Mouse (Mus musculus) heart, embryonic 14.5 days (tissue): ENCODE results near the gene Snrpc. TPM values are rescaled to one million over a fixed set of nuclear protein-coding genes. Genes with fewer than 3 reads are reported as not detected.

Source experiments
- ATAC-seq: fragments of 200-750 bp; cut with Nextera tagmentation; 2 replicates; pipeline ENCODE4 v1.8.0; 2017; ENCODE audit warnings: low read depth, moderate TSS enrichment; ENCODE audit not compliant: insufficient number of reproducible peaks, insufficient read depth, low FRiP score
- H3K27ac ChIP-seq, 2 experiments: fragments of 200-500 bp in 1 of 2; fragments of 300-500 bp in 1 of 2; sonication (generic) in 1 of 2; replicated peaks in 1 of 2; 2 replicates each; pipeline ENCODE4 v1.5.1; 2012 to 2014; ENCODE audit warnings: low read depth in 2 of 2, low read length in 2 of 2, control low read depth in 1 of 2, mild to moderate bottlenecking in 1 of 2, mixed read lengths in 1 of 2; ENCODE audit not compliant: control insufficient read depth in 1 of 2, insufficient read depth in 1 of 2
- H3K27me3 ChIP-seq: fragments of 300-500 bp; sonication (generic); 2 replicates; pipeline ENCODE4 v1.6.1; 2014; ENCODE audit warnings: mild to moderate bottlenecking, low read length, control low read depth; ENCODE audit not compliant: control insufficient read depth, insufficient read depth
- H3K36me3 ChIP-seq: fragments of 300-500 bp; sonication (generic); 2 replicates; pipeline ENCODE4 v1.6.1; 2014; ENCODE audit warnings: mild to moderate bottlenecking, control low read depth, low read length, mixed read lengths; ENCODE audit not compliant: control insufficient read depth, insufficient read depth
- H3K4me1 ChIP-seq, 2 experiments: fragments of 200-500 bp in 1 of 2; fragments of 300-500 bp in 1 of 2; sonication (generic) in 1 of 2; 2 replicates each; pipeline ENCODE4 v1.6.1; 2012 to 2014; ENCODE audit warnings: low read length in 2 of 2, control low read depth in 1 of 2, mixed read lengths in 1 of 2; ENCODE audit not compliant: control insufficient read depth in 2 of 2, insufficient read depth in 2 of 2
- H3K4me2 ChIP-seq: fragments of 300-500 bp; sonication (generic); 2 replicates; pipeline ENCODE4 v1.6.1; 2014; ENCODE audit warnings: mild to moderate bottlenecking, low read length
- H3K4me3 ChIP-seq, 2 experiments: fragments of 200-500 bp in 1 of 2; fragments of 300-500 bp in 1 of 2; sonication (generic) in 1 of 2; 2 replicates each; pipeline ENCODE4 v1.5.1; 2012 to 2014; ENCODE audit warnings: low read length in 2 of 2, mild to moderate bottlenecking in 2 of 2, control low read depth in 1 of 2, low read depth in 1 of 2, moderate library complexity in 1 of 2; ENCODE audit not compliant: control insufficient read depth in 1 of 2, insufficient read depth in 1 of 2
- H3K9ac ChIP-seq: fragments of 300-500 bp; sonication (generic); 2 replicates; pipeline ENCODE4 v1.6.1; 2014; ENCODE audit warnings: mild to moderate bottlenecking, low read length
- H3K9me3 ChIP-seq: fragments of 300-500 bp; sonication (generic); 2 replicates; pipeline ENCODE4 v1.6.1; 2016; ENCODE audit warnings: low read length, control low read depth; ENCODE audit not compliant: control insufficient read depth
- WGBS: fragments of 180-500 bp; shearing (Covaris S2); extraction: QIAGEN DNeasy Blood & Tissue Kit; methylation state at CpG from one replicate; pipeline ENCODE4 v1.1.7; 2014; 5-methylcytosine and 5-hydroxymethylcytosine counted together
- polyA plus RNA-seq: library from polyadenylated mRNA; unstranded; fragments of >200 nt; fragmentation: Nextera tagmentation; extraction: Ambion mirVana; gene quantifications from 2 replicates; pipeline ENCODE4 v1.2.1, GENCODE M21; 2014

Gene Snrpc
- polyA plus RNA-seq, 1 experiment from 2014 or later: 228 TPM

- Histone ChIP-seq H3K9ac (peak overlapping the region; percentile 58), H3K36me3 (no peaks in the 10 kb centered on the region), H3K4me1 (peaks cover 2 to 4% of the 10 kb centered on the region in 2 experiments), H3K4me2 (peak overlapping the region; percentile 63), H3K9me3 (no peaks in the 10 kb centered on the region), H3K27me3 (no peaks in the 10 kb centered on the region), H3K4me3 (peak overlapping the region; percentile 35 to 43), H3K27ac (peak overlapping the region; percentile 26 to 50; a peak in 3 of 4 replicates)
- ATAC-seq: peak; percentile 62
- WGBS: 2% methylated on average over 22 of the region's 22 CpGs
These were observed 11.7 kb upstream of the Snrpc start for GRCm38 (mm10) chr17:27825984-27826905.

- H3K4me3 ChIP-seq: peak overlapping the region; percentile 35 to 43
- no peaks in the 10 kb centered on the region for H3K36me3 ChIP-seq
- H3K4me2 ChIP-seq: peak overlapping the region; percentile 63
- 1% methylated on average over 9 of the region's 9 CpGs for WGBS
- no peaks in the 10 kb centered on the region; a peak in 1 of 4 replicates for H3K4me1 ChIP-seq
- H3K27me3 ChIP-seq: no peaks in the 10 kb centered on the region
- H3K9me3 ChIP-seq: no peaks in the 10 kb centered on the region
- ATAC-seq: no peak
- H3K27ac ChIP-seq: no peak overlapping the region; a peak in 2 of 4 replicates
- peak overlapping the region; percentile 44; the same call in 1 of the 2 replicates for H3K9ac ChIP-seq
These were observed 11.0 kb upstream of the Snrpc start for GRCm38 (mm10) chr17:27826908-27827383.

DNA sequence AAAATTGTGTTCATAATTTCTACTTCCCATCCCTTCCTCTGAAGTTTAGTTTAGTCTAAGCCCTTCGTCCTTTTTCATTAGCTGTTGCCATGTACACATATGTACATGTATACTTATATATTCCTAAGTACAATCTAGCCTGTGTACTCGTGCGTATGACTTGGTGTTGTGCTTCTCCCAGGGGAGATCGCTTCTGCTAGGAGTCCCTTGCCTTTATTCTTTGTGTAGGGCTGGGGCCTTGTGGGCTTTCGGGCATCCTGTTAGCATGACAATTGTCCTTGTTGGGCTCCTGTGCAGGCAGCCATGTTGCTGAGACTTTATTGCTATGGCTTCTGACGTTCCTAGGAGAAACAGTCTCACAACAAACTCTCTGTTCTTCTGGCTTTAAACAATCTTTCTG, 10.4 kb upstream of the Snrpc start:
- Histone ChIP-seq H3K9ac (no peak overlapping the region), H3K9me3 (no peaks in the 10 kb centered on the region), H3K4me3 (no peak overlapping the region; a peak in 1 of 4 replicates), H3K27me3 (no peaks in the 10 kb centered on the region), H3K4me2 (peak overlapping the region; percentile 63), H3K27ac (no peak overlapping the region), H3K36me3 (no peaks in the 10 kb centered on the region), H3K4me1 (no peaks in the 10 kb centered on the region; a peak in 1 of 4 replicates)
- no peak for ATAC-seq
- WGBS: 43% methylated on average over 6 of the region's 6 CpGs

DNA sequence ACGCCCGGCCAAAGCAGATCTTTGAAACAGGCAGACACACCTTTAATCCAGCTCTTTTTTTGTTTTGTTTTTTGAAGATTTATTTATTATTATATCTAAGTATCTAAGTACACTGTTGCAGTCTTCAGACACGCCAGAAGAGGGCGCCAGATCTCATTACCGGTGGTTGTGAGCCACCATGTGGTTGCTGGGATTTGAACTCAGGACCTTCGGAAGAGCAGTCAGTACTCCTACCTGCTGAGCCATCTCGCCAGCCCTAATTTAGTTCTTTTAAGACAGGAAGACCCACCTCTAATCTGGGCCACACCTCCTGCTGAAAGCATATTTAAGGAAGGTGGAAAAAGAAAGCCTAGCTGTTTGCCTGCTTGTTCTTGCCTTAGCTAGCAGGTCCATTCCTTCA, 7.5 kb upstream of the Snrpc start:
- Histone ChIP-seq H3K4me3 (no peak overlapping the region), H3K9ac (no peak overlapping the region), H3K4me2 (no peak overlapping the region), H3K4me1 (no peaks in the 10 kb centered on the region; a peak in 1 of 4 replicates), H3K27me3 (no peaks in the 10 kb centered on the region), H3K27ac (no peak overlapping the region), H3K36me3 (no peaks in the 10 kb centered on the region), H3K9me3 (no peaks in the 10 kb centered on the region)
- WGBS: 46% methylated on average over 7 of the region's 7 CpGs
- ATAC-seq: no peak

GRCm38 (mm10) chr17:27839469-27840252, 1.7 kb downstream of the Snrpc start:
- peak; percentile 92 for ATAC-seq
- peak overlapping the region; percentile 93 for H3K4me2 ChIP-seq
- peak overlapping the region; percentile 71 to 98 for H3K4me3 ChIP-seq
- no peaks in the 10 kb centered on the region for H3K9me3 ChIP-seq
- peaks cover 0 to 4% of the 10 kb centered on the region in 2 experiments; a peak in 2 of 4 replicates for H3K4me1 ChIP-seq
- no peaks in the 10 kb centered on the region for H3K27me3 ChIP-seq
- 2% methylated on average over 35 of the region's 35 CpGs for WGBS
- peak overlapping the region; percentile 62 to 69; a peak in 3 of 4 replicates for H3K27ac ChIP-seq
- peak overlapping the region; percentile 80 for H3K9ac ChIP-seq
- H3K36me3 ChIP-seq: peaks cover 28% of the 10 kb centered on the region

GRCm38 (mm10) chr17:27848351-27848750, 10.4 kb downstream of the Snrpc start:
- no peak overlapping the region for H3K4me2 ChIP-seq
- peaks cover 87% of the 10 kb centered on the region for H3K36me3 ChIP-seq
- no peak overlapping the region for H3K27ac ChIP-seq
- WGBS: 95% methylated on average over 1 of the region's 1 CpGs
- H3K4me1 ChIP-seq: peaks cover 0 to 7% of the 10 kb centered on the region in 2 experiments; a peak in 3 of 4 replicates
- no peak for ATAC-seq
- no peak overlapping the region for H3K9ac ChIP-seq
- H3K9me3 ChIP-seq: no peaks in the 10 kb centered on the region
- H3K4me3 ChIP-seq: no peak overlapping the region
- no peaks in the 10 kb centered on the region for H3K27me3 ChIP-seq

- WGBS: 20% methylated on average over 3 of the region's 3 CpGs
- H3K4me3 ChIP-seq: no peak overlapping the region
- H3K36me3 ChIP-seq: peaks cover 74% of the 10 kb centered on the region
- H3K4me1 ChIP-seq: peaks cover 0 to 7% of the 10 kb centered on the region in 2 experiments; a peak in 3 of 4 replicates
- no peak overlapping the region for H3K4me2 ChIP-seq
- H3K27ac ChIP-seq: peak overlapping the region; percentile 53; a peak in 3 of 4 replicates
- 0 out of 2 replicates have a peak overlapping the region, but pooled peaks have one; percentile 27 for H3K9ac ChIP-seq
- no peak for ATAC-seq
- no peaks in the 10 kb centered on the region for H3K9me3 ChIP-seq
- H3K27me3 ChIP-seq: no peaks in the 10 kb centered on the region
These were observed 13.1 kb downstream of the Snrpc start for GRCm38 (mm10) chr17:27851076-27851475.
